Mouse (Mus musculus) heart, embryonic 16.5 days (tissue): ENCODE measurements at regions not wholly inside any gene's neighbourhood (a gene's known extent, or its start where the extent isn't known, plus 50 kb on each side); places are given as distances from the start of the nearest gene placed in this dataset.
A peak's percentile ranks its signal among the peaks of the same experiment; 100 is the strongest.
"Not testable (repeated sequence)": the region's sequence is repeated elsewhere in the genome, so short reads cannot be mapped to it uniquely, and the experiment has no call there.

Experiments
- ATAC-seq: fragments of 200-750 bp; cut with Nextera tagmentation; replicated peaks from 2 replicates; pipeline ENCODE4 v1.8.0; 2017; ENCODE audit warnings: moderate number of reproducible peaks; ENCODE audit not compliant: insufficient read depth, low FRiP score; ENCODE audit errors: extremely low read depth
- H3K27ac ChIP-seq: fragments of 300-500 bp; sonication (generic); 2 replicates; pipeline ENCODE4 v1.5.1; 2014; ENCODE audit warnings: mild to moderate bottlenecking, low read length, control low read depth, moderate library complexity
- H3K27me3 ChIP-seq: fragments of 300-500 bp; sonication (generic); 2 replicates; pipeline ENCODE4 v1.6.1; 2014; ENCODE audit warnings: low read length, mixed read lengths; ENCODE audit not compliant: control insufficient read depth, insufficient read depth
- H3K36me3 ChIP-seq: fragments of 300-500 bp; sonication (generic); 2 replicates; pipeline ENCODE4 v1.6.1; 2014; ENCODE audit not compliant: control insufficient read depth, insufficient read depth
- H3K4me1 ChIP-seq: fragments of 300-500 bp; sonication (generic); 2 replicates; pipeline ENCODE4 v1.6.1; 2014; ENCODE audit warnings: low read length, mixed read lengths; ENCODE audit not compliant: control insufficient read depth, insufficient read depth
- H3K4me2 ChIP-seq: fragments of 300-500 bp; sonication (generic); 2 replicates; pipeline ENCODE4 v1.6.1; 2014; ENCODE audit warnings: low read depth, mild to moderate bottlenecking, control low read depth, low read length
- H3K4me3 ChIP-seq: fragments of 300-500 bp; sonication (generic); 2 replicates; pipeline ENCODE4 v1.5.1; 2014; ENCODE audit warnings: mild to moderate bottlenecking, control low read depth, low read length
- H3K9ac ChIP-seq: fragments of 300-500 bp; sonication (generic); 2 replicates; pipeline ENCODE4 v1.6.1; 2014; ENCODE audit warnings: low read length, control low read depth
- H3K9me3 ChIP-seq: fragments of 300-500 bp; sonication (generic); replicated peaks from 2 replicates; pipeline ENCODE4 v1.6.1; 2016; ENCODE audit warnings: low read length; ENCODE audit not compliant: control insufficient read depth
- WGBS: fragments of 180-500 bp; shearing (Covaris S2); extraction: QIAGEN DNeasy Blood & Tissue Kit; methylation state at CpG from one replicate; pipeline ENCODE4 v1.1.7; 2014; 5-methylcytosine and 5-hydroxymethylcytosine counted together

DNA sequence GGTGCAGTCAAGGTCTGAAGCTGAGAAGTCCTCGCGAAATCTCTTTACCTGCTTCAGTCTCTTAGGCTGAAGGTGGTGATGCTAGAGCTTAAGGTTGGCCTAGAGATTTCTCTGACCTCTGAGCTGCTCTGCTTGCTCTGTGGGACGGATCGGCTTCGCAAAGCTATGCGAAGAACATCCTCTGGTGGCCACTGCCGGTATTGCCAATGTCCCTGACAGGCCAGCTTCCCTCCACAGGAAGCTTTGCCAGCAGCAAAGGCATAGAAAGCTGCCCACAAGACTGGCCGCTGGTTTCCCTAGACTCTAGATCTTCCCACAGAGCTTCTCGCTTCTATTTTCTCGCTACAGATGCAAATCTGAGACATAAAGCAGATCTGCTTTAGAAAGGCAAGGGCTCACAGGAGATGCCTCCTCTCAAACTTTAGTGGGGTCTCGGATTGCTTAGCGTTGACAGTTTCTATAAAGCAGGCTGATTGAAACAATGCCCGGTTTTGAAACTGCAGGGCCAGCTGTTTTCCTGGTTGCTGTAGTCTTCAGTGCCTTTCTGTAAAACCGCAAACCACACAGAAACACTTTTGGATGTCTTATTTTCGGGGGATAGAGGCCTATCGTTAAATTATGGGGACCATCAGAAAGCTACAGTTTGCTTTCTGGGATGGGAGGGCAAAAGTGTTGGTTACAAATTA, 153.7 kb downstream of the Car8 start:
- 29% methylated on average over 16 of the region's 16 CpGs for WGBS
- Histone ChIP-seq H3K27ac (no peak overlapping the region), H3K9me3 (no peaks in the 10 kb centered on the region), H3K36me3 (no peaks in the 10 kb centered on the region), H3K4me1 (peaks cover 2% of the 10 kb centered on the region; the same call in 1 of the 2 replicates), H3K4me3 (no peak overlapping the region), H3K27me3 (no peaks in the 10 kb centered on the region), H3K9ac (no peak overlapping the region), H3K4me2 (peak overlapping the region; percentile 51)
- ATAC-seq, result peak; percentile 41; the same call in 1 of the 2 replicates

DNA sequence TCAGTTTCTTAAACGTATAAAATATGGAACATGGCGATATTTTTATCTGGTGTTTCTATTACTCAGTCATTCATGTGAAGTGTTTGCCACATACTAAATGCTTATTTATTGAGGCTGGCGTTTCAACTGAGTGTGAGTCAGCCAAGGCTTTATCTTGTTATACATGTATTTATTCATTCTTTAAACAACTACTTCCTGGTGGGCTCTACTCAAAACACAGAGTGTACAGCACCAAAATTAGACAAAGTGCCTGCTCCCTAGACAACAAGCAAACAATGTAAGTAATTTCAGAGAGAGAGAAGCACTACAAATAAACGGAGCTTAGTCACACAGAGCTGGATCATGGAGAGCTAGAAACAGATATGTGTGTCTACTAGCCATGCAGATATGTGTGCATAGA, 159.5 kb downstream of the Car8 start:
- Histone ChIP-seq H3K27me3 (no peaks in the 10 kb centered on the region), H3K4me1 (no peaks in the 10 kb centered on the region), H3K36me3 (no peaks in the 10 kb centered on the region), H3K9me3 (no peaks in the 10 kb centered on the region), H3K4me3 (no peak overlapping the region), H3K4me2 (no peak overlapping the region), H3K27ac (no peak overlapping the region), H3K9ac (no peak overlapping the region)
- no peak for ATAC-seq
- 54% methylated on average over 4 of the region's 4 CpGs for WGBS

DNA sequence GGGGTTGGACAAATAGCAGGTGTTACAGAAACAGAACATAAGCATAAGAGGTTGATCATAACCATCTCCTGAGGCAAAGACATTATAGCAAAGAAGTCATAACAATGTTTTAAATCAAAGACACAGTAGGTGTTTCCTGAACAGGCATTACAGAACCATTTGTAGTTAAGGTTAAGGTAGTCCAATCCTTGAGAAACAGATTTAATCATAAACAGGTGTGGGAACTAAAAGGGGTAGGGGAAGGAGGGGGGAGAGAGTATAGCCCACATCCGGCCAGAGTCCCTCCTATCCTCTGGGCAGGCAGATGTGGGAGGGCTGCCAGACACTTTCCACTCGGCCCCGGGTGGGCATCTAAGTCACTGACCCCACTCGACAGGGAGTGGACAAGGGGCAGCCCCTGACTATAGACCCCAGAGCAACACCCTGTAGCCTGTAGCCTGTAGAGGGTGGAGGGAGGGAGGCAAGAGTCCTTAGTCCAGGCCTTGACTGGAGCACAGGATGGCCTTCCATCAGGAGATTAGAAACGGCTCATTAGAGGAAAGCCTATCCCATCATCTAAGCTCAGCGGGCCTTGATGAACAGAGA, 165.8 kb downstream of the Car8 start:
- Histone ChIP-seq H3K36me3 (no peaks in the 10 kb centered on the region), H3K9me3 (no peaks in the 10 kb centered on the region), H3K9ac (no peak overlapping the region), H3K4me3 (no peak overlapping the region), H3K27ac (no peak overlapping the region), H3K4me2 (no peak overlapping the region), H3K27me3 (no peaks in the 10 kb centered on the region), H3K4me1 (no peaks in the 10 kb centered on the region)
- WGBS, result 79% methylated on average over 6 of the region's 6 CpGs
- no peak for ATAC-seq

DNA sequence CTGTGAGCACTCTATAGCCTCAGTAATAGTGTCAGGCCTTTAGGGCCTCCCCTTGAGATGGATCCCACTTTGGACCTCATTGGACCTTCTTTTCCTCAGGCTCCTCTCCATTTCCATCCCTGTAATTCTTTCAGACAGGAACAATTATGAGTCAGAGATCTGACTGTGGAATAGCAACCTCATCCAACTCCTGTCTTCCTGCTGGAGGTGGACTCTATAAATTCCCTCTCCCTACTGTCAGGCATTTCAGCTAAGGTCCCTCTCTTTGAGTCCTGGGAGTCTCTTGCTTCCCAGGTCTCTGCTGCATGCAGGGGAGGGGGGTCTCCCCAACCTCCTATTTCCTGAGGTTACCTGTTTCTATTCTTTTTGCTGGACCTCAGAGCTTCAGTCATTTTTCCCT, 168.1 kb downstream of the Car8 start:
- not testable (repeated sequence) for ATAC-seq, H3K27ac ChIP-seq, H3K36me3 ChIP-seq, H3K9ac ChIP-seq, H3K4me1 ChIP-seq, H3K9me3 ChIP-seq, H3K4me2 ChIP-seq, H3K27me3 ChIP-seq, H3K4me3 ChIP-seq

DNA sequence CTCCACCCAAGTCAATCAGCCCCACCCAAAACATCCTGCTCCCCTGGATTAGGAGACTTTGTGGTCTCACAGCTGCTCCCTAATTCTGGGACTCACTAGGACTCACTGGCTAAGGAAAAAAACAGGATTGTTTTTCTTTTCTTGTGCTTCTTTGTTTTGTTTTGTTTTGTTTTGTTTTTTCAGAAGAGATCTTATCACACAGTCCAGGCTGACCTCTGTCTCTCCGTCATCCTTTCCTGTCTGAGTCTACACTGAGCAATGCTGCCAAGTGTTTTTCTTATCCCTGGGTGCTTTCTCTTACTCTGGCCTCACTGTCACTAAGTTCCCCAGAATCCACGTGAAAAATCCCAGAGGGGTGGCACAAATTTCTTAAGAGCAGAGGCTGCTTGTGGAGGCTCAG, 170.8 kb downstream of the Car8 start:
- no peaks in the 10 kb centered on the region for H3K36me3 ChIP-seq
- H3K4me1 ChIP-seq, result no peaks in the 10 kb centered on the region
- no peak for ATAC-seq
- 24% methylated on average over 2 of the region's 2 CpGs for WGBS
- no peak overlapping the region for H3K4me2 ChIP-seq
- no peak overlapping the region for H3K9ac ChIP-seq
- H3K27me3 ChIP-seq, result no peaks in the 10 kb centered on the region
- no peak overlapping the region for H3K4me3 ChIP-seq
- H3K9me3 ChIP-seq, result no peaks in the 10 kb centered on the region
- no peak overlapping the region for H3K27ac ChIP-seq

DNA sequence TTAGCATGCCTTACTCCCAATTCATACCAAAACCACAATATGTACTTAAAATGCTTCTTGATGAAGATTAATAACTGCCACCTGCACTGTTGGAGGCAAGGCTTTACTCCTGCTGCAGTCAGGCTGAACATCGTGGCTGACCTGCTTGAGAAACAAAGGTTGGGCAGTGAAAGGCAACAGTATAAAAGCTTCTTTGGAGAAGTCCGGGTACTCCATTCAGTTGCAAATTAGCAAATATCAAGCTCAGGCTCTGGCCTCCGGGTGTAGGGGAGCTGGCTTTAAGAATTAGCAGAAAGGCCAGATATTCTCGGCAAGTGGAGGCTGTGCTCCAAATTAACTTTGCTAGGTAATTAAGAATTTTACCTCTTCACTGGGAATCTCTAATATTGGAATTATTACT, 197.1 kb downstream of the Car8 start:
- ATAC-seq, result no peak
- H3K27me3 ChIP-seq, result no peaks in the 10 kb centered on the region
- WGBS, result 84% methylated on average over 4 of the region's 4 CpGs
- H3K4me3 ChIP-seq, result no peak overlapping the region
- H3K9me3 ChIP-seq, result peaks cover 6% of the 10 kb centered on the region; the same call in 1 of the 2 replicates
- H3K4me1 ChIP-seq, result no peaks in the 10 kb centered on the region
- no peak overlapping the region for H3K27ac ChIP-seq
- H3K9ac ChIP-seq, result no peak overlapping the region
- no peaks in the 10 kb centered on the region for H3K36me3 ChIP-seq
- no peak overlapping the region for H3K4me2 ChIP-seq

DNA sequence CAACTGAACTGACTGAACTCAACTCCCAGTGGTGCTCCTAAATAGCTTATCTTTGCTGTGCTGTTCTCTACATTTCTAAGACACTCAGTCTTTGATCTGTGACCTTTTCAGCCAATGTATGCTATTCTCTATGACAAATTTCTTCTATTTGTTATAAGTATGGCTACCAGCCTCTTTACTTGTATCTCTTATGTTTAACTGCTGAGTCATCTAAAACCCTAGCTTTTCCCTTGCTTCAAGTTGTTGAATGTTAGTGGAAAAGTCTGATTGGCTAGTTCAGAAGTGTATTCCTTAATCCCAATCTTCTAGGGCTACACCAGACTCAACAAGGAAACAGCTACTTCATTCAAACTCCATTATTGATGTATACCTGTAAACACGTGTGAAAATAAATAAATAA, 201.0 kb downstream of the Car8 start:
- Histone ChIP-seq H3K36me3 (no peaks in the 10 kb centered on the region), H3K27me3 (no peaks in the 10 kb centered on the region), H3K27ac (no peak overlapping the region), H3K9me3 (0 out of 2 replicates have a peak, but pooled peaks cover 6% of the 10 kb centered on the region), H3K4me3 (no peak overlapping the region), H3K4me2 (no peak overlapping the region), H3K4me1 (no peaks in the 10 kb centered on the region), H3K9ac (no peak overlapping the region)
- ATAC-seq, result no peak
- WGBS, result 92% methylated on average over 1 of the region's 1 CpGs

DNA sequence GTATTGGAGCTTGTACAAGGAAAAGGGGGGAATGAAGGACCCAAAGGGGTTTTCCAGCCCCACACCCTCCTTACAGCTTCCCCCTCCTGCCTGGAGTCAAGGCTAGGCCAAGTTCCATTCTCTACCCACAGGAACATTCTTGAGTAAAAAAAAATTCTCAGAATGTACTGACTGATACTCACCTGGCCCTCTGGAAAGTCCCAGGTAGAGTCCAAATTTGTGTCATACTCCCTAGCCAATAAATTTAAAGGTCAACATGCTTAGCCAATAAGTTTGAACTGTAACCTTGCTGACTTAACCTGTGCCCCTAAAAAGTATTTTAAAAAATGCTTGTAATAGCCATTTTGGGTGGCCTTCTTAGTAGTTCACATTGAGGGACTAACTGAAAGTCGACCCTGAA, 205.4 kb downstream of the Car8 start:
- H3K27me3 ChIP-seq, H3K36me3 ChIP-seq, H3K9ac ChIP-seq, H3K9me3 ChIP-seq, H3K4me3 ChIP-seq, H3K27ac ChIP-seq, H3K4me1 ChIP-seq, H3K4me2 ChIP-seq, ATAC-seq: not testable (repeated sequence)
- WGBS, result 62% methylated on average over 1 of the region's 1 CpGs

DNA sequence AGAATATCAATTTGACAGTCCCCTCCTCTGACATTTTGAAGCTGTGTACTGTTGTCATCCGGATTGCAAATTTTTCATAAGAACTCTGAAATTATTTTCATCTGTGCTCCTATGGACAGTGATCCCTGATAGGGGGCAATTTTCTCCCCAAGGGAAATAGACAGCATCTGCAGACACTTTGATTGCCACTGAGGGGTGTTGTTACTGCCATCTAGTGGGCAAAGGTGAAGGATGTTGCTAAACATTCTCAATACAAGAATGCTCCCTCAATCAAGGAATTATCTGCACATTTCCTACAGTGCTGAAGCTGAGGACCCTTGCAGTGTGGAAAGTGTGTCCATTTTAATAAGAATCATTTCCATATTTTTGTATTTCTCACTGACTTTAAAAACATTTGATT, 233.7 kb downstream of the Car8 start:
- ATAC-seq, result no peak
- H3K9ac ChIP-seq, result no peak overlapping the region
- H3K4me1 ChIP-seq, result no peaks in the 10 kb centered on the region
- no peaks in the 10 kb centered on the region for H3K36me3 ChIP-seq
- H3K4me3 ChIP-seq, result no peak overlapping the region
- peaks cover 5% of the 10 kb centered on the region; the same call in 1 of the 2 replicates for H3K9me3 ChIP-seq
- 19% methylated on average over 1 of the region's 1 CpGs for WGBS
- no peaks in the 10 kb centered on the region for H3K27me3 ChIP-seq
- H3K4me2 ChIP-seq, result no peak overlapping the region
- no peak overlapping the region for H3K27ac ChIP-seq
